Mouse (Mus musculus) brain, embryonic 14.5 days (tissue): ENCODE results near the gene Pycr1. TPM values are rescaled to one million over a fixed set of nuclear protein-coding genes. Genes with fewer than 3 reads are reported as not detected.
A peak's percentile ranks its signal among the peaks of the same experiment; 100 is the strongest.

ENCODE experiments used
- DNase-seq: peaks from one replicate; pipeline ENCODE4 v3.0.0-alpha.2; 2011; ENCODE audit warnings: low read depth
- CTCF ChIP-seq: fragments of 200-500 bp; IDR thresholded peaks from 2 replicates; pipeline ENCODE4 v1.5.1; 2012; ENCODE audit warnings: inconsistent platforms, mild to moderate bottlenecking, moderate library complexity, borderline replicate concordance; ENCODE audit not compliant: insufficient read depth, insufficient read length; ENCODE audit errors: extremely low read depth
- POLR2A ChIP-seq: fragments of 200-500 bp; IDR thresholded peaks from 2 replicates; pipeline ENCODE4 v1.6.1; 2012; ENCODE audit warnings: mild to moderate bottlenecking, inconsistent platforms, borderline replicate concordance; ENCODE audit not compliant: poor library complexity, insufficient read depth, insufficient read length, severe bottlenecking; ENCODE audit errors: extremely low read depth
- polyA plus RNA-seq: library from polyadenylated mRNA; depleted of rRNA; stranded (reverse); fragments of >200 nt; gene quantifications from 2 replicates; pipeline ENCODE4 v1.2.3, GENCODE M21; 2012

Gene Pycr1
- polyA plus RNA-seq, 1 experiment: 19.9 TPM

DNA sequence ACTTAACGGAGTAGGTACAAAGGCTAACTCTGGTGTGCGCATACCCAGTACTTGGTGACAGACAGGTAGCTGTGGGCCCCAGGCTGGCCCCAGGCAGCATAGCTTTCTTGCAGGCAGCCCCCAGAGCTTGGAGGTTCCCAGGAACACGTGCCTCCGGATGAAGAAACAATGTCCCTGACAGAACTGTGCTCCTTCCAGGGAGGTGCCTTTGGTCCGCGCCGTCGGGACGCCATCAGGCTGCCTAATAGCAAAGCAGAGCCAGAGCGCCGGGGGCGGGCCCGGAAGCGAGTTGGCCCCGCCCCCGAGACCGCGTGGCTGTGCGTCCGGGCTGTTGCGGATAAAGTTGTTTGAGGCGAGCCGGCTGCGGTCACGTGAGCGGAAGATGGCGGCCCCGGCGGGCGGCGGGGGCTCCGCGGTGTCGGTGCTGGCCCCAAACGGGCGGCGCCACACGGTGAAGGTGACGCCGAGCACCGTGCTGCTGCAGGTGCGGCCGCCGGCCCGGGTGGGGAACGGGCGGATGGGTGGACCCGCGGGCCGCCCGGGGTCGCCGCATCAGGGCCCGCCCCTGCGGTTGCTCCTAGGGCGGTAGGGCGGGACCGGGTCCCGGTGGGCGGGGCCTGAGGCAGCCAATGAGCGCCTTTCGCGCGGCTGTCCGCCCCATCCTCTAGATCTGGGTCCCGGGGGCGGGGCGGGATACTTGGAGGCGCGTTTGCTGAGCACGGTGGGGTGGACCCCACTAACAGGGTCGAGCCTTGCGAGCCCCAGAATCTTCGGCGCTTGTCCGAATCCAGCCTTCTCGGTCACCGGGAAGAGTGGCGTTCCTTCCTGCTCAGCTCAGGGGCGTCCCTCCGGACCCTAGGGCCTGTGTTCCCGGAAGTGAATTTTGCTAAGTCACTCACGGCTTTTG lies 29.4 kb upstream of the Pycr1 start, which contains the start of gene Aspscr1:
TSS of gene Aspscr1 (plus strand) at position 287 of the 907 bp plus-strand sequence.
- TF ChIP-seq POLR2A (peak; percentile 44), CTCF (no peak)
- peak; percentile 97 for DNase-seq

DNA sequence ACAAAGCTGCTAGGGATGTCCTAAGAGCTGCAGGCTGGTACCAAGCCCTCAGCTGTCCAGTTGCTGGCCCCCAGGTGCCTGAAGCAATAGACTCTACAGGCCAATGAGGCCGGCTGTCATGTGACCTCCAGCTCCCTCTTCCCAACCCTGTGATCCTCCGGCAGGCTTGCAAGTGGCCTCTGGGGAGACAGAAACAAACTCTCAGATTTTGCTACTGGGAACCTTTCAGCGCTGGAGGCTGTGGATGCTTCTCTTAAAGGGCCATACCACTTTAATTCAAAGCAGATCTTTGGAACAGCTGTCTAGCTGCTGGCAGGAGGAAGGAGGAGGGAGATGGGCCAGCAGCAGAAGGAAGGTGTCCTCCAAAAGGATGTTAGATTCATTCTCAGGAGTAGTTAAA lies 23.0 kb upstream of the Pycr1 start:
- TF ChIP-seq POLR2A (no peak), CTCF (no peak)
- DNase-seq: no peak

DNA sequence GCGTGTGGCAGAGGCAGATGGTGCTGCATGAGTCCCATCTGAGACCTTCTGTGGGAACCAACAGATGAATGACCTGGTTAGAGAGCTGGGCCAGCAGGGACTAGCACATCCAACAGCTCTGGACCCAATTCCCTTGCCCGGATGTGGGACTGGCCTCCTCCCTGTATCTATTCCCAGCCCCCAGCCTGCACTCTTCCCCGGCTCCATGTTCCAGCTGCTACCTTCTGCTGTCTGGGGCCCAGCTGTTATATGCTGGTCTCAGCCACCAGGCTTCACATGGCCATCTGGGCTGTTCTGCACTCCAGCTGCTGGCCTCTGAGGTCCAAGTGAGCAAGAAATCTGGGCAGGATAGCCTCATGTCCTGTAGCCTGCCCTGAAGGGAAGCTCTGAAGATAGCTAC lies 21.8 kb upstream of the Pycr1 start:
- TF ChIP-seq POLR2A: no peak
- no peak for TF ChIP-seq CTCF
- DNase-seq: no peak

DNA sequence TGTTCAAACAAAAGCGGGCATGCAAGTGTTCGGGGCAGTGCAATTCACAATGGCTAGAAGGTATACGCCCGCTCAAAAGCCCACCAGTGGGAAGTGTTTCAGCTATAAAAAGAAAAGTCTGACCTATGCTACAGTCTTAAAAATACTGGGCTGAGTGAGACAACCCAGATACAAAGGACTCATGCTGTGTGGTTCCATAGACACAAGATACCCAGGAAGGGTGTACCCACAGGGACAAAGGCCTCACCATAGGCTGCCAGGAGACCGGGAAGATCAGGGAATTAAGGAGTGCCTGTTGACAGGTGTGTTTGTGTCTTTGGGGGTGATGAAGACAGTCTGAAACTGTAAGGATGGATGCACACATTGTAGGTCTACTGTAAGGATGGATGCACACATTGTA lies 20.1 kb upstream of the Pycr1 start:
- no peak for DNase-seq
- TF ChIP-seq POLR2A: no peak
- no peak for TF ChIP-seq CTCF

DNA sequence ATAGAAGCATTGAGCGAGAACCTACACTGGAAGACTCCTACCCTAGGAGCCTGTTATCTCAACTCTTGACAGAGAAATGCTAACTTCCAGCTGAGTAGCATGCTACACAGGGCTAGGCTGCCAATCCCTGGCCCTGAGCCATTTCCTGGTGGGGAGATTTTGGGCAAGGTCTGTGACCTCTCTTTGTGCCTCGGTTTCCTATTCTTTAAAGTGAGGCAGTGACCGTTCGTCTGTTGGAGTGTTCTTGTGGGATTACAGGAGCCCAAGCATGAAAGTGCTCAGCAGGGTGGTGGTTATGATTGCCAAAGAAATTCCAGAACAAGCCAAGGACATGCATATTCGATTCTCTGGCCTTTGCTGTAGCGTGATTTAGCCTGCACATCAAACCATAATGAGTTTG lies 19.2 kb upstream of the Pycr1 start:
- TF ChIP-seq CTCF (no peak), POLR2A (no peak)
- peak; percentile 28 for DNase-seq

DNA sequence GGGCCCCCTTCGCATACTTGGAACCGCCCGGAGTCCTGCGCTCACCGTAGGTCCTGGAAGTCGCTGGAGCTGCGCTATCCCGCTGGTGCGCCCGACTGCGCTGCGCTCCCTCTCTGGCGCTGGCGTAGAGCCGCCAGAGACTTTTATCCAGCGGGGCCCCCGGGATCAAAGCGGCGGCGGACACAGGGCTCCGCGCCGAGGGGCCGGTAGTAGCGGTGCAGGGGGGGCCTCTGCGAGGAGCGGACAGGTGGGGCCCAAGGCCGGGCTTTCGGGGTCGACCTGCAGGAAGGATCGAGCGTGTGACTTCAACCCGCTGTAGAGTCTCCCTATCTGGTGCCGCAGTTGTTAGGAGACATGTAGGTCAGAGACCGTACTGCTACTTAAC lies 17.5 kb upstream of the Pycr1 start, which contains the start of gene Notum:
TSS of gene Notum (minus strand) at position 100 of the 385 bp plus-strand sequence.
- DNase-seq: no peak
- TF ChIP-seq CTCF (no peak), POLR2A (no peak)

DNA sequence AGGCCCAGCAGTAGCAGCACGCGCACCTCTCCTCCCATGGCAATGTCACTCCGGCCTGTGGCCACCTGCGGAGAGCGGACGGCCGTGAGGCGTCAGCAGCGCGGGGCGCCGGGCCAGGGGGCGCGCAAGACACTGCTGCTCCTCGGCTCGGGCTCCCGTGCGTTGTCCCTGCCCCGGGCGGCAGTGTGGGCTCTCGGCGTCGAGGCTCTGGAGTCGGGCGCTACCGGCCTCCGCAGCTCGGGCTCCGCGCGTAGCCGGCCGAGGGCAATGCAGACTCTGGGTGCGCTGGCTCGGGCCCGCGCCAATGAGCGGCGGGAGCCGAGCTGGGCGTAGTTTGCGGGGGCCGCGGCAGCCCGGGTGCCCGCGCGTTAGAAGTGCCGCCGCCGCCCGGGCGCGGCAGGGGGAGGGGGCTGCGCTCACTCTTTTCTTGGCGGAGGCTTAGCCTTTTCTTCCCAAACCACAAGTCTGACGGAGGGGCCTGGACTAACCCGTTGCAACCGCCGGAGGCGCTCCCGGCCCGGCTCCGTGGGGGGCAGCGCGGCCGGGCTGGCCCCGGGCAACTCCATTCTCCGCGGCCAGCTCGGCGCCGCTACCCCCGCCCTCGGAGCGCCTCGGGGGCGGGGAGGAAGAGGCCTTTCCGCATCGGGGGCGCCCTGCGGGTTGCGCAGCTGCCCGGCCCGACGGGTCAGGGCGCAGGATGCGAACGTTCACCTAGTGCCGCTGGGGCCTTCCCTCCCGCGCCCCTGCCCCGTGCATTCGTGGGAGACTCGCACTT lies 16.9 kb upstream of the Pycr1 start:
- DNase-seq: peak; percentile 42
- no peak for TF ChIP-seq POLR2A
- TF ChIP-seq CTCF: peak; percentile 45; the same call in 1 of the 2 replicates

DNA sequence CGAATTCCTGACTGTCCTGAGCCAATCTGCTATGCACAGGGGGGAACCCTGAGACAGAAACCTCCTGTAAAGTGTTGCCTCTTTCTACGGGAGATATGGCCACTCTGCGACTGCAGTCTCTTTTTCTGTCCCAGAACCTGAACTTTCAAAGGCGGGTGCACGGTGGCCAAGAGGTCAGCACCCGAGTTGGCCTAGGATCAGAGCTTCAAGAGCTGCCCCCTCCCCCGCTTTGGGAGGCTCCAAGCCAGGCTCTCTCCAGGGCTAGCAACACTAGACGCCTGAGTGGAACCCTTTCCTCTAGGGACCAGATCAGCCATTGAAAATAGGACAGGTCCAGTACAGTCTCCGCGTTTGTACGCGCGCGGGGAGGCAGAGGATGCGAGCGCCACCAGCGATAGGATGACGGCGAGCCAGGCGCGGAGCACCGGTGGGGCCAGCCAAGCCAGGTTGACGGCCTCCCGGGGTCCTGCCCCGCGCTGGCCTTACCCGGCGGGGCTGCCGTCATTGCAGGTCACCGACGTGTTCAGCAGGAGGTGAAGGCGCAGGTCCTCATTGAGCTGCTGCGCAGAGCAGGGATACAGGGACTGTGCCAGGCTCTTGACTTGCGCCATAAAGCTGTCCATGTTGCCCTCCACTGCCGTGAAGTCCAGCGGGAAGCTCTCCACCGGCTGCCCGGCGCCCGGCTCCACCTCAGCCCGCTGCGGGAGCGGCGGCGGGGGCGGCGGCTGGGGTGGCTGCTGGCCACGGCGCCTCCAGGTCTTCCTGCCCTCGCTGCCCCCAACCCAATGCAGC lies 16.1 kb upstream of the Pycr1 start:
- no peak for DNase-seq
- TF ChIP-seq POLR2A (no peak), CTCF (no peak)

DNA sequence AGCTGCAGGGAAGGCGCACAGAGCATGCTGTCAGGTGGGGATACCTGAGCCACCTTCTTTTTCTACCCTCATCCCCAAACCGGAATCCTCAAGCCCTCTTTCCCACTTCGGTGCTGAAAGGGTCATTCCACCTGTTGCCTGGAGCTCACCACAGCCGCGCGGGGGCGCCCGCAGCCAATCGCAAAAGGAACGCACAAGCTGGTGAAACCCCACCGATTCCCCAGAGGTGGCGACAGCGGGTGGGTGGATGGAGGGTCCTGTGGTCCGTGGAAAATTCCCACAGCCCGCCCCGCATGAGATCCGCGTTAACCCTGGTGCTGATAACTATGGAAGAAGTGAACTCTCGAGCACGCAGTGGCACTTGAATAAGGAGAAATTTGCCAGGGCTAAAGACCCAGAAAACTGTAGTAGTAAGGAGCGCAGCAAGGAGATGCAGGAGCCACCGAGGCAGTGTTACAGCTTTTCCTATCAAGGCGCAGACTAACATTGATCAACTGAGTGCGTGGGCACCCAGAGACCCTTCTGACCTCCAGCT lies 15.4 kb upstream of the Pycr1 start:
- peak; percentile 75 for TF ChIP-seq CTCF
- TF ChIP-seq POLR2A: no peak
- peak; percentile 70 for DNase-seq

DNA sequence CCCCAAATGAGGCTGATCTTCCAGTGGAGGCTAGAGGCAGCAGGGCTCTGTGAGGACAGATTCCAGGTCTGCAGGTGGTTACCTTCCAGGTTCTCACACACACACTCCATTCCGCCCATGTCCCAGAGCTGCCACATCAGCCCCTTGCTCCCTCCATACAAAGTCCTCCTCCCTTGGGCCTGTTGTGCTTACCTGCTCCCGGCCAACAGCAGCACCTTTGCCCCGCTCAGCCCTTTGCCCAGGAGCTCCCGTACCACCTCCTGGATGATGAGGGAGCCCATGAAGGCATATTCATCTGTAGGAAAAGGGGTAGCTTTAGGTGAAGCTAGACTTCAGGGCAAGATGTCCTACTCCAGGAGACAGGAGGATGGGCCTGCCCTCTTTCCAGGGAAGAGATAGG lies 13.7 kb upstream of the Pycr1 start:
- no peak for DNase-seq
- TF ChIP-seq POLR2A (no peak), CTCF (no peak)

DNA sequence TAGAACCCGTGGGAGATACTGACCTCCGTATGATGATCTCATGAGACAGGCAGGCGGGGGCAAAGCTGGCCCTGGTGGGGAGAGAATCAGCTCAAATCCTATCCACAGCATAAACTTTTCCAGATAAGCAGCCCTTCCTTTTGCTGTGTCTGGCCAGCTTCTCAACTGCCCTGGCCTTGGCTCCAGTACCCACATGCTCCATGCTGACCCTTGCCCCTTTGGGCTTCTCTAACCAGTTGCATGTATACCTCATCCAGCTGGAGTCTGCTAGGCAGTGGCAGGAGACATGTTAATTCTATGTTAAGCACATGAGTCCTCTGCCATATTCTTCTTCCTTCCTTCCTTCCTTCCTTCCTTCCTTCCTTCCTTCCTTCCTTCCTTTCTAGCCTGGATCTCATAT lies 11.2 kb upstream of the Pycr1 start:
- no peak for TF ChIP-seq POLR2A
- no peak for TF ChIP-seq CTCF
- no peak for DNase-seq

DNA sequence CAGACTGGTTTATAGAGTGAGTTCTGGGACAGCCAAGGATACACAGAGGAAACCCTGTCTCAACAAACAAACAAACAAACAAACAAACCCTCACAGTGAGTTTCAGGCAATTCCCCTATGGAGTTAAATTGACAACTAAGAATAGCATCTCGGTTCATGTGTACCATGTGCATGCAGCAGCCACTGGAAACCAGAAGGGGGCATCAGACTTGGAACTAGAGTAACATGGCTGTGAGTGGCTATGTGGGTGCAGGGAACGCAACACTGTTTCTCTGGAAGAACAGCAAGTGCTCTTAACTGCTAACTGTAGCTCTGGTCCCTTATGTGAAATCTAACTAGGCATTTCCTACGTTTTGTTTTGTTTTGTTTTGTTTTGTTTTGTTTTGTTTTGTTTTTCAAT lies 8.3 kb upstream of the Pycr1 start:
- no peak for DNase-seq
- no peak for TF ChIP-seq POLR2A
- TF ChIP-seq CTCF: peak; percentile 16; the same call in 1 of the 2 replicates
